Mouse (Mus musculus): ENCODE data around the gene Vamp8. TPM values are rescaled to one million over a fixed set of nuclear protein-coding genes. Genes with fewer than 3 reads are reported as not detected.

The Vamp8 gene
- polyA plus RNA-seq, 1 experiment from 2014 or later = 16.0 TPM

DNA sequence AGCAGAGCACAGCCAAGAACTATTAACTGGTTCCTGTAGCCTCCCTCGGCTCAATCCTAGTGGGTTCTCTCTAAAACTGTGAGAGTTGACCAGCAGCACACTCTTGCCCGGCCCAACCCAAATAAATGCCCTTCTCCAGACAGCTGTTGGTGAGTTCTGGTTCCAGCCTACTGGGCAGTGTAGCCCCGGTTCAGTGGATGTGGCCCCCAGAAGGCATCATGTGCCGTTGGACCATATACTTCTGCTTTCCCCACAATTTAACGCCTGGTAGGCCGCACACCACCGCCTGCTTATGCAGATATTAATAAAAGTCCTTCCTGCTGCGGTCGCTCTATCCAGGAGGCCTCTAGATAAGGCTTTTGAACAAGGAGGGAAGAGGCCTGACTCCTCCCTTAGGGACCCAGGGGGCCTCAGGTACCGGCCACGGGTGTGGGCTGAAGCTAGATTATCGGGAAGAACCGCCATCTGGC lies 997 bp downstream of the Vamp8 start:
- H3K36me3 ChIP-seq (ENCODE audit: control insufficient read depth, insufficient read depth, low read length) = no peaks in the 10 kb centered on the region
- H3K4me3 ChIP-seq (ENCODE audit: low read depth, low read length) = peak overlapping the region; percentile 24
- H3K27me3 ChIP-seq (ENCODE audit: control insufficient read depth, insufficient read depth, low read depth, low read length) = peaks cover 15% of the 10 kb centered on the region
- H3K9ac ChIP-seq (ENCODE audit: low read depth, low read length) = peak overlapping the region; percentile 8; the same call in 1 of the 2 replicates
- H3K4me1 ChIP-seq (ENCODE audit: control insufficient read depth, insufficient read depth, low read length) = 0 out of 2 replicates have a peak, but pooled peaks cover 3% of the 10 kb centered on the region
- H3K27ac ChIP-seq (ENCODE audit: low read length) = no peak overlapping the region
- 32% methylated on average over 13 of the region's 13 CpGs for WGBS
- H3K9me3 ChIP-seq (replicated peaks; ENCODE audit: control insufficient read depth, low read length, poor library complexity, severe bottlenecking) = no peaks in the 10 kb centered on the region
- ATAC-seq = no peak
- peak overlapping the region; percentile 40 for H3K4me2 ChIP-seq (ENCODE audit: low read length)

DNA sequence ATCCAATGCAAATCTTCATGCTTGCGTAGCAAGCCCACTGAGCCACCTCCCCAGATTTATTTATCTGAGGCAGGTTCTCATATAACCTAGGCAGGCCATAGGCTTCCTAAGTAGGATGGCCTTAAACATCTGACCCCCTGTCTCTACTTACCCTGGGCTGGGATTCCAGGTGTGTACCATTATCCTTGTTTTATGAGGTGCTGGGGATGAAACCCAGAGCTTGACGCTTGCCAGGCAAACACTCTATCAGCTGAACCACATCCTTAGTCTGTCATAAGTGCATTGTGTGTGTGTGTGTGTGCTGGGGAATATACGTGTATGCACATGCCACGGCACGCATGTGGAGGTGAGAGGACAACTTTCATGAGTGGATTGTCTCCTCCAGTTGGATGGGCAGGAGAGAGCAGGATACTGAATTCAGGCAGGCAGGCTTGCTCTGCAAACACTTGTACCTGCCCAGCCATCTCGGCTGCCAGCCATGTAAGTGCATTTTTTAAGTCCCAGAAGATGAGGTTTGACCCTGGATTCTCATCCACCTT lies 1.6 kb downstream of the Vamp8 start:
- Histone ChIP-seq H3K9ac (ENCODE audit: low read depth, low read length) (no peak overlapping the region), H3K27ac (ENCODE audit: low read length) (no peak overlapping the region), H3K9me3 (replicated peaks; ENCODE audit: control insufficient read depth, low read length, poor library complexity, severe bottlenecking) (no peaks in the 10 kb centered on the region), H3K4me2 (ENCODE audit: low read length) (no peak overlapping the region), H3K27me3 (ENCODE audit: control insufficient read depth, insufficient read depth, low read depth, low read length) (peaks cover 15% of the 10 kb centered on the region), H3K36me3 (ENCODE audit: control insufficient read depth, insufficient read depth, low read length) (no peaks in the 10 kb centered on the region), H3K4me3 (ENCODE audit: low read depth, low read length) (no peak overlapping the region), H3K4me1 (ENCODE audit: control insufficient read depth, insufficient read depth, low read length) (0 out of 2 replicates have a peak, but pooled peaks cover 3% of the 10 kb centered on the region)
- ATAC-seq = no peak
- 90% methylated on average over 6 of the region's 6 CpGs for WGBS

- Histone ChIP-seq H3K4me2 (ENCODE audit: low read length) (no peak overlapping the region), H3K27me3 (ENCODE audit: control insufficient read depth, insufficient read depth, low read depth, low read length) (peaks cover 15% of the 10 kb centered on the region), H3K27ac (ENCODE audit: low read length) (no peak overlapping the region), H3K9me3 (replicated peaks; ENCODE audit: control insufficient read depth, low read length, poor library complexity, severe bottlenecking) (no peaks in the 10 kb centered on the region), H3K36me3 (ENCODE audit: control insufficient read depth, insufficient read depth, low read length) (no peaks in the 10 kb centered on the region), H3K9ac (ENCODE audit: low read depth, low read length) (no peak overlapping the region), H3K4me1 (ENCODE audit: control insufficient read depth, insufficient read depth, low read length) (0 out of 2 replicates have a peak, but pooled peaks cover 3% of the 10 kb centered on the region), H3K4me3 (ENCODE audit: low read depth, low read length) (no peak overlapping the region)
- WGBS = 80% methylated on average over 10 of the region's 10 CpGs
- no peak for ATAC-seq
These were observed 2.2 kb downstream of the Vamp8 start for GRCm38 (mm10) chr6:72388266-72388665.

- 0 out of 2 replicates have a peak, but pooled peaks cover 3% of the 10 kb centered on the region for H3K4me1 ChIP-seq (ENCODE audit: control insufficient read depth, insufficient read depth, low read length)
- 73% methylated on average over 3 of the region's 3 CpGs for WGBS
- no peaks in the 10 kb centered on the region for H3K36me3 ChIP-seq (ENCODE audit: control insufficient read depth, insufficient read depth, low read length)
- no peaks in the 10 kb centered on the region for H3K9me3 ChIP-seq (replicated peaks; ENCODE audit: control insufficient read depth, low read length, poor library complexity, severe bottlenecking)
- H3K27me3 ChIP-seq (ENCODE audit: control insufficient read depth, insufficient read depth, low read depth, low read length) = peaks cover 15% of the 10 kb centered on the region
- no peak overlapping the region for H3K4me3 ChIP-seq (ENCODE audit: low read depth, low read length)
- ATAC-seq = no peak
- H3K27ac ChIP-seq (ENCODE audit: low read length) = no peak overlapping the region
- no peak overlapping the region for H3K4me2 ChIP-seq (ENCODE audit: low read length)
- H3K9ac ChIP-seq (ENCODE audit: low read depth, low read length) = no peak overlapping the region
These were observed 2.7 kb downstream of the Vamp8 start for GRCm38 (mm10) chr6:72387816-72388215.

GRCm38 (mm10) chr6:72386561-72386960 lies 3.9 kb downstream of the Vamp8 start:
- H3K27ac ChIP-seq (ENCODE audit: low read length) = no peak overlapping the region
- 96% methylated on average over 2 of the region's 2 CpGs for WGBS
- peaks cover 15% of the 10 kb centered on the region for H3K27me3 ChIP-seq (ENCODE audit: control insufficient read depth, insufficient read depth, low read depth, low read length)
- no peaks in the 10 kb centered on the region for H3K9me3 ChIP-seq (replicated peaks; ENCODE audit: control insufficient read depth, low read length, poor library complexity, severe bottlenecking)
- no peak overlapping the region for H3K4me2 ChIP-seq (ENCODE audit: low read length)
- no peaks in the 10 kb centered on the region for H3K36me3 ChIP-seq (ENCODE audit: control insufficient read depth, insufficient read depth, low read length)
- no peak overlapping the region for H3K4me3 ChIP-seq (ENCODE audit: low read depth, low read length)
- no peak for ATAC-seq
- H3K9ac ChIP-seq (ENCODE audit: low read depth, low read length) = no peak overlapping the region
- 0 out of 2 replicates have a peak, but pooled peaks cover 3% of the 10 kb centered on the region for H3K4me1 ChIP-seq (ENCODE audit: control insufficient read depth, insufficient read depth, low read length)

DNA sequence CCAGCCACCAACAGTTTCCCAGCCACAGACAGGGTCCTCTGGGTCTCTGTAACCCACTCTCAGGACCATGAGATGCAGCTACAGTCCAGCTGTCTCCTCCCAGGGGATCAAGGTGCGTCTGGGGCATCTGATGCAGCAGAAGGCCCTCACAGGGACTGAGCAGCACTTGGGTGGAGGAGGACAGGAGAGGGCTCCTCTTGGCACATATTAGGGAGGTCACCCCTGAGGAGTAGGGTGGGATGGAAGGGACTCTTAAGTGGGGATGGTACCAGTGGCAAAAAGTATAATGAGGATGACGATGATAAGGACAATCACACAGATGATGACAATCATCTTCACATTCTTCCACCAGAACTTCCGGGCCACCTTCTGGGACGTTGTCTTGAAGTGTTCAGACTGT lies 5.2 kb downstream of the Vamp8 start:
- no peak overlapping the region for H3K27ac ChIP-seq (ENCODE audit: low read length)
- 90% methylated on average over 4 of the region's 4 CpGs for WGBS
- H3K4me3 ChIP-seq (ENCODE audit: low read depth, low read length) = no peak overlapping the region
- H3K27me3 ChIP-seq (ENCODE audit: control insufficient read depth, insufficient read depth, low read depth, low read length) = peaks cover 11% of the 10 kb centered on the region
- H3K36me3 ChIP-seq (ENCODE audit: control insufficient read depth, insufficient read depth, low read length) = no peaks in the 10 kb centered on the region
- H3K4me2 ChIP-seq (ENCODE audit: low read length) = no peak overlapping the region
- no peaks in the 10 kb centered on the region for H3K9me3 ChIP-seq (replicated peaks; ENCODE audit: control insufficient read depth, low read length, poor library complexity, severe bottlenecking)
- H3K4me1 ChIP-seq (ENCODE audit: control insufficient read depth, insufficient read depth, low read length) = 0 out of 2 replicates have a peak, but pooled peaks cover under 1% of the 10 kb centered on the region
- no peak overlapping the region for H3K9ac ChIP-seq (ENCODE audit: low read depth, low read length)
- ATAC-seq = no peak

GRCm38 (mm10) chr6:72383952-72384351 lies 6.6 kb downstream of the Vamp8 start:
- 92% methylated on average over 7 of the region's 7 CpGs for WGBS
- Histone ChIP-seq H3K36me3 (ENCODE audit: control insufficient read depth, insufficient read depth, low read length) (no peaks in the 10 kb centered on the region), H3K9me3 (replicated peaks; ENCODE audit: control insufficient read depth, low read length, poor library complexity, severe bottlenecking) (no peaks in the 10 kb centered on the region), H3K9ac (ENCODE audit: low read depth, low read length) (no peak overlapping the region), H3K4me1 (ENCODE audit: control insufficient read depth, insufficient read depth, low read length) (no peaks in the 10 kb centered on the region), H3K27me3 (ENCODE audit: control insufficient read depth, insufficient read depth, low read depth, low read length) (peaks cover 17% of the 10 kb centered on the region), H3K4me3 (ENCODE audit: low read depth, low read length) (no peak overlapping the region), H3K27ac (ENCODE audit: low read length) (no peak overlapping the region), H3K4me2 (ENCODE audit: low read length) (no peak overlapping the region)
- no peak for ATAC-seq

- H3K27me3 ChIP-seq (ENCODE audit: control insufficient read depth, insufficient read depth, low read depth, low read length) = peaks cover 17% of the 10 kb centered on the region
These were observed 7.2 kb downstream of the Vamp8 start for GRCm38 (mm10) chr6:72383142-72383820.

DNA sequence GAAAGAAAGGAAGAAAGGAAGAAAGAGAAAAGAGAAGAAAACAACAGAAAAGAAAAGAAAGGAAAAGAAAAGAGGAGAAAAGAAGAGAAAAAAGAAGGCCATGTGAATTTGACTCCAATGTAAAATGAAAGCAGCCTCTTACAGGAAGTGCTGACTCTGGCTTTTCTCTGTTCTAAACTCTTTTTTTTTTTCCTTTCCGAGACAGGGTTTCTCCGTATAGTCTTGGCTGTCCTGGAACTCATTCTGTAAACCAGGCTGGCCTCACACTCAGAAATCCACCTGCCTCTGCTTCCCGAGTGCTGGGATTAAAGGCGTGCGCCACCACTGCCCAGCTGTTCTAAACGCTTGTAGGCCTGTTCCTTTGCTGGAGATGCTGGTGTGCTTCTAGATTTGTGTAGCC lies 8.0 kb downstream of the Vamp8 start:
- Histone ChIP-seq H3K27ac (ENCODE audit: low read length) (no peak overlapping the region), H3K4me1 (ENCODE audit: control insufficient read depth, insufficient read depth, low read length) (no peaks in the 10 kb centered on the region), H3K36me3 (ENCODE audit: control insufficient read depth, insufficient read depth, low read length) (no peaks in the 10 kb centered on the region), H3K9ac (ENCODE audit: low read depth, low read length) (no peak overlapping the region), H3K4me2 (ENCODE audit: low read length) (no peak overlapping the region), H3K4me3 (ENCODE audit: low read depth, low read length) (no peak overlapping the region), H3K27me3 (ENCODE audit: control insufficient read depth, insufficient read depth, low read depth, low read length) (peaks cover 17% of the 10 kb centered on the region), H3K9me3 (replicated peaks; ENCODE audit: control insufficient read depth, low read length, poor library complexity, severe bottlenecking) (no peaks in the 10 kb centered on the region)
- no peak for ATAC-seq
- WGBS = 82% methylated on average over 6 of the region's 6 CpGs

More at GRCm38 (mm10) chr6:72383142-72383820, 7.2 kb downstream of the Vamp8 start:
- no peak overlapping the region for H3K27ac ChIP-seq (ENCODE audit: low read length)
- no peak overlapping the region for H3K9ac ChIP-seq (ENCODE audit: low read depth, low read length)
- WGBS = 85% methylated on average over 6 of the region's 6 CpGs
- H3K4me1 ChIP-seq (ENCODE audit: control insufficient read depth, insufficient read depth, low read length) = no peaks in the 10 kb centered on the region
- no peak for ATAC-seq
- no peak overlapping the region for H3K4me3 ChIP-seq (ENCODE audit: low read depth, low read length)
- no peaks in the 10 kb centered on the region for H3K36me3 ChIP-seq (ENCODE audit: control insufficient read depth, insufficient read depth, low read length)
- no peak overlapping the region for H3K4me2 ChIP-seq (ENCODE audit: low read length)
- H3K9me3 ChIP-seq (replicated peaks; ENCODE audit: control insufficient read depth, low read length, poor library complexity, severe bottlenecking) = no peaks in the 10 kb centered on the region

All from midbrain, embryonic 16.5 days (tissue).